Mouse (Mus musculus): ENCODE results near the gene Echs1. TPM values are rescaled to one million over a fixed set of nuclear protein-coding genes. Genes with fewer than 3 reads are reported as not detected.

Gene Echs1
- polyA plus RNA-seq, 1 experiment from 2014 or later: 107 TPM

DNA sequence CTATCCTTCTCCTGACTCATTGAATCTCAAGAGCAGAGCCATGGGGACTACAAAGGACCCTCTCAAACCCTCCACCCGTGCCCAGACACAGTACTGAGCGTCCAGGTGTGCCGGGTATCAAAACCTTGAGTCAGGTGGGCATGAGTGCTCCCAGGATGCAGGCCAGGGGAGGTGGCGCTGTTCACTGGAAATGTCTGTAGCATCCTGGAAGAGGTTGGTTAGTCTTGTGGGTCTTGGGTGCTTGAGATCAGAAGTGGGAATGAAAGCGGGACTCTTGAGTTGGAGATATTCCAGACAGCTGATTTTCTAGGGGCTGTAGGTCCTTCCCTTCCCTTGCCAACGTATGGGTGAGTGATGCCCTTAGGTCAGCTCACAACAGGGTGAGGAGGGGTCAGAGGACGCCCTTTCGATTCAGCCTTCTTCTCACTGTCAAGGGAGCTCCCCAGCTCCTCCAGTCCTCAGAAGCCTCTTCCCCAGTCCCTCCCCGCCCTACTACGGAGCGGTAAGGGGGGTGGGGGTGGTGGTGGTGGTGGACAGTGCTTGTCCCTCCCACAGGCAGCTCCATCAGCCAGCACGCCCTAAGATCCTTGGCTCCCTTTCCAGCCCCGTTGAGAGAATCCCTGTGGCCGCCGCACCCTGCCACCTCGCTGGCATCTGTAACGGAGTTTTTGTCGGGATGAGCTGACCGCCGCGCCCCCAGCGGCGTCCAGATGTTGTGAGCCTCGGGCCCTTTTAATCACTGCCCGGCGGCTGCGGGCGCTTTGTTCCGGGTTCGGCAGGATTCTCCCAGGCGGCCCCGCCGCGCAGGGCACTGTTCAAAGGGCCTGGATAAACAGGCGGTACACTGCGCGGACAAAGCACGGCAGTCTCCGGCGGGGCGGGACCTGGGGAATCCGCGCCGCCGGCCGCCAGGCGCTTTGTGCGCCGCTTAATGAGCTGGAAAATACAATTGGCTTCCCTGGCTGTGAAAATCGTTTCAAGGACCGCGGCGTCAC lies 58.6 kb downstream of the Echs1 start:
- H3K4me1 ChIP-seq (replicated peaks; ENCODE audit: control insufficient read depth, insufficient read depth, low read length): peaks cover 34% of the 10 kb centered on the region
- no peaks in the 10 kb centered on the region for H3K36me3 ChIP-seq (ENCODE audit: control insufficient read depth, insufficient read depth)
- peak overlapping the region; percentile 86 for H3K4me2 ChIP-seq (ENCODE audit: low read length)
- 2% methylated on average over 53 of the region's 53 CpGs for WGBS
- peak overlapping the region; percentile 61 for H3K4me3 ChIP-seq (replicated peaks; ENCODE audit: low read length)
- no peaks in the 10 kb centered on the region for H3K9me3 ChIP-seq (ENCODE audit: control insufficient read depth, low read length)
- H3K9ac ChIP-seq (replicated peaks; ENCODE audit: low read depth, low read length): peak overlapping the region; percentile 87
- H3K27me3 ChIP-seq (replicated peaks; ENCODE audit: control insufficient read depth, insufficient read depth, low read length): peaks cover 10% of the 10 kb centered on the region; the same call in 1 of the 2 replicates
- H3K27ac ChIP-seq (ENCODE audit: low read length): peak overlapping the region; percentile 29
- peak; percentile 62 for ATAC-seq

Other genes with a start within 250 kb of the Echs1 start
- 4.0 and 7.7 TPM in 2 replicates for gene Kndc1, start 221.8 kb downstream of the Echs1 start, polyA plus RNA-seq (2015; fragmentation: Nextera tagmentation; extraction: Ambion mirVana)
- not detected in 2 replicates for gene Utf1, start 172.7 kb downstream of the Echs1 start, polyA plus RNA-seq (2015; fragmentation: Nextera tagmentation; extraction: Ambion mirVana)
- 0.62 and 0.87 TPM in 2 replicates for gene 6430531B16Rik, start 137.7 kb downstream of the Echs1 start, polyA plus RNA-seq (2015; fragmentation: Nextera tagmentation; extraction: Ambion mirVana)
- gene Adam8, start 123.9 kb downstream of the Echs1 start, polyA plus RNA-seq (2015; fragmentation: Nextera tagmentation; extraction: Ambion mirVana): 3.3 and 4.7 TPM in 2 replicates
- 54.5 and 62.0 TPM in 2 replicates for gene Zfp511, start 80.1 kb downstream of the Echs1 start, polyA plus RNA-seq (2015; fragmentation: Nextera tagmentation; extraction: Ambion mirVana)
- gene Tubgcp2, start 79.8 kb downstream of the Echs1 start, polyA plus RNA-seq (2015; fragmentation: Nextera tagmentation; extraction: Ambion mirVana): 72.7 and 76.3 TPM in 2 replicates
- 0.62 and 1.7 TPM in 2 replicates for gene Msx3, start 67.4 kb downstream of the Echs1 start, polyA plus RNA-seq (2015; fragmentation: Nextera tagmentation; extraction: Ambion mirVana)
- 116 and 179 TPM in 2 replicates for gene Caly, start 33.9 kb downstream of the Echs1 start, polyA plus RNA-seq (2015; fragmentation: Nextera tagmentation; extraction: Ambion mirVana)
- gene Prap1, start 23.1 kb downstream of the Echs1 start, polyA plus RNA-seq (2015; fragmentation: Nextera tagmentation; extraction: Ambion mirVana): not detected in 2 replicates
- 13.4 and 15.5 TPM in 2 replicates for gene Fuom, start 14.0 kb downstream of the Echs1 start, polyA plus RNA-seq (2015; fragmentation: Nextera tagmentation; extraction: Ambion mirVana)
- gene Paox, start 677 bp downstream of the Echs1 start, polyA plus RNA-seq (2015; fragmentation: Nextera tagmentation; extraction: Ambion mirVana): 6.6 and 7.8 TPM in 2 replicates
- 34.6 and 36.5 TPM in 2 replicates for gene Mtg1, start 21.1 kb upstream of the Echs1 start, polyA plus RNA-seq (2015; fragmentation: Nextera tagmentation; extraction: Ambion mirVana)
- 15.7 and 19.1 TPM in 2 replicates for gene Sprn, start 38.4 kb upstream of the Echs1 start, polyA plus RNA-seq (2015; fragmentation: Nextera tagmentation; extraction: Ambion mirVana)
- gene Olfr522, start 48.3 kb upstream of the Echs1 start, polyA plus RNA-seq (2015; fragmentation: Nextera tagmentation; extraction: Ambion mirVana): not detected in 2 replicates
- not detected in 2 replicates for gene Olfr523, start 56.7 kb upstream of the Echs1 start, polyA plus RNA-seq (2015; fragmentation: Nextera tagmentation; extraction: Ambion mirVana)
- gene Olfr524, start 89.5 kb upstream of the Echs1 start, polyA plus RNA-seq (2015; fragmentation: Nextera tagmentation; extraction: Ambion mirVana): not detected in 2 replicates
- not detected in 2 replicates for gene Cd163l1, start 101.8 kb upstream of the Echs1 start, polyA plus RNA-seq (2015; fragmentation: Nextera tagmentation; extraction: Ambion mirVana)
- not detected in 2 replicates for gene 5830411N06Rik, start 130.8 kb upstream of the Echs1 start, polyA plus RNA-seq (2015; fragmentation: Nextera tagmentation; extraction: Ambion mirVana)
- not detected in 2 replicates for gene Olfr525, start 204.4 kb upstream of the Echs1 start, polyA plus RNA-seq (2015; fragmentation: Nextera tagmentation; extraction: Ambion mirVana)
- not detected in 2 replicates for gene Olfr527, start 217.5 kb upstream of the Echs1 start, polyA plus RNA-seq (2015; fragmentation: Nextera tagmentation; extraction: Ambion mirVana)
- not detected in 2 replicates for gene Olfr60, start 245.2 kb upstream of the Echs1 start, polyA plus RNA-seq (2015; fragmentation: Nextera tagmentation; extraction: Ambion mirVana)

Data from forebrain, embryonic 16.5 days (tissue).